Mouse (Mus musculus) c-Kit-positive CD71-positive TER-119-positive erythroid progenitor cells, embryonic 14.5 days (primary cell): ENCODE measurements around the gene Kdm5d.
A peak's percentile ranks its signal among the peaks of the same experiment; 100 is the strongest.

Experiments used
- DNase-seq: peaks from one replicate; pipeline ENCODE4 v3.0.0-alpha.2; 2013; ENCODE audit warnings: low spot score

Kdm5d gene

GRCm38 (mm10) chrY:897393-898227, at the start of gene Kdm5d:
Gene Kdm5d, plus strand, starts transcription at chrY:897788.
- DNase-seq = peak; percentile 44

DNA sequence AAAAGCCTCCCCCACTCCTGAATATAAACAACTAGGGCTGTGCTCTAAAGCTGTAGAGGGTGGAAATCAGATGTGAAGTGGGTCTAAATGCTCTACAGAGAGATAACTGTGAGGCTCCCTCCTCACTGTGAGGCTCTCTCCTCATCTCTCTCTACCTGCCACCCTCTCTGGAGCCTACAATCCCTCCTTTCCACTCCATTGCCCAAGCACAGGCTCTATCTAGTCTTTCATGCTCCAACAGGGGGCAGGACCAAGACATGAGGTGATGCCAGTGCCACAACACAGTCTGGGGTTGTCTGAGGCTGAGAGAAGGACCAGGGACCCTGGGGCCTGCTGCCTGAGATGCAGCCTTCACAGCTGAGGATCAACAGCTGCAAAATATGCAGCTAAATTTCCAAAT, 25.2 kb upstream of the Kdm5d start:
- no peak for DNase-seq

GRCm38 (mm10) chrY:872855-873549, 24.6 kb upstream of the Kdm5d start:
- DNase-seq = no peak
